Mouse (Mus musculus) layer of hippocampus, postnatal 25 days (tissue): ENCODE measurements around the gene Ccl5. TPM values are rescaled to one million over a fixed set of nuclear protein-coding genes. Genes with fewer than 3 reads are reported as not detected.

ENCODE experiments used
- DNase-seq, 2 experiments: peaks; one replicate each; pipeline ENCODE4 v3.0.0; 2022; ENCODE audit warnings: mixed read lengths in 2 of 2, low spot score in 1 of 2; ENCODE audit errors: extremely low spot score in 1 of 2
- total RNA-seq, 2 experiments: library from RNA; stranded (reverse); gene quantifications; 2 replicates each; pipeline ENCODE4 v1.2.3; 2021

Ccl5 gene
- total RNA-seq, 2 experiments from 2014 or later, result not detected

GRCm38 (mm10) chr11:83541415-83541814 is 11.1 kb upstream of the Ccl5 start:
- no peak for DNase-seq

GRCm38 (mm10) chr11:83540931-83541330 is 10.6 kb upstream of the Ccl5 start:
- DNase-seq, result no peak

GRCm38 (mm10) chr11:83538705-83539314 is 8.5 kb upstream of the Ccl5 start:
- DNase-seq, result no peak

- DNase-seq, result no peak
These were observed 6.5 kb upstream of the Ccl5 start for GRCm38 (mm10) chr11:83536831-83537230.

- DNase-seq, result peak in 1 of 2 experiments; percentile 66
These were observed 4.5 kb upstream of the Ccl5 start for GRCm38 (mm10) chr11:83534609-83535423.

- DNase-seq, result no peak
These were observed 3.8 kb upstream of the Ccl5 start for GRCm38 (mm10) chr11:83534143-83534542.

GRCm38 (mm10) chr11:83533192-83533591 is 2.9 kb upstream of the Ccl5 start:
- DNase-seq, result no peak

GRCm38 (mm10) chr11:83529024-83529423 is 1.3 kb downstream of the Ccl5 start:
- DNase-seq, result no peak

GRCm38 (mm10) chr11:83522075-83522474 is 8.2 kb downstream of the Ccl5 start, which contains the start of gene Heatr9:
TSS of gene Heatr9 (minus strand) at chr11:83522175.
- no peak for DNase-seq

- DNase-seq, result no peak
These were observed 11.9 kb downstream of the Ccl5 start for GRCm38 (mm10) chr11:83518371-83518770.

GRCm38 (mm10) chr11:83517153-83517552 is 13.2 kb downstream of the Ccl5 start:
- DNase-seq, result no peak

GRCm38 (mm10) chr11:83509521-83509920 is 20.8 kb downstream of the Ccl5 start:
- DNase-seq, result no peak

- DNase-seq, result no peak
These were observed 26.0 kb downstream of the Ccl5 start for GRCm38 (mm10) chr11:83504308-83504707.

- no peak for DNase-seq
These were observed 34.7 kb downstream of the Ccl5 start for GRCm38 (mm10) chr11:83495571-83495970.

GRCm38 (mm10) chr11:83491488-83491887 is 38.8 kb downstream of the Ccl5 start:
- DNase-seq, result no peak

Other genes with a start within 250 kb of the Ccl5 start
- gene Slfn14, start 243.8 kb downstream of the Ccl5 start, total RNA-seq, result not detected
- gene Ap2b1, start 231.5 kb downstream of the Ccl5 start, total RNA-seq, result 100 to 1,000 TPM; 370 TPM
- gene Pex12, start 227.9 kb downstream of the Ccl5 start, total RNA-seq, result 10 to 100 TPM; 11.3 to 18.1 TPM
- 100 to 1,000 TPM; 222 to 242 TPM for gene Rasl10b, start 121.4 kb downstream of the Ccl5 start, total RNA-seq
- gene Gas2l2, start 101.1 kb downstream of the Ccl5 start, total RNA-seq, result under 1 TPM; 0.20 to 0.26 TPM
- gene 1700020L24Rik, start 92.8 kb downstream of the Ccl5 start, total RNA-seq, result not detected
- gene Mmp28, start 67.4 kb downstream of the Ccl5 start, total RNA-seq, result 1 to 10 TPM; 2.8 to 3.4 TPM
- gene Taf15, start 57.4 kb downstream of the Ccl5 start, total RNA-seq, result 10 to 100 TPM; 61.7 to 80.3 TPM
- not detected for gene Heatr9, start 8.3 kb downstream of the Ccl5 start, total RNA-seq
- gene Ccl9, start 48.1 kb upstream of the Ccl5 start, total RNA-seq, result 1 to 10 TPM; 3.9 to 5.1 TPM
- gene Ccl6, start 62.6 kb upstream of the Ccl5 start, total RNA-seq, result 1 to 10 TPM; 1.7 to 2.5 TPM
- not detected for gene Rpl9-ps1, start 115.1 kb upstream of the Ccl5 start, total RNA-seq
- not detected for gene Ccl3, start 118.8 kb upstream of the Ccl5 start, total RNA-seq
- gene Ccl4, start 132.1 kb upstream of the Ccl5 start, total RNA-seq, result not detected
- not detected for gene Wfdc17, start 173.5 kb upstream of the Ccl5 start, total RNA-seq
- gene Wfdc18, start 178.5 kb upstream of the Ccl5 start, total RNA-seq, result not detected
- gene Wfdc21, start 216.4 kb upstream of the Ccl5 start, total RNA-seq, result not detected
- gene Heatr6, start 223.2 kb upstream of the Ccl5 start, total RNA-seq, result 10 to 100 TPM; 15.0 to 20.8 TPM